Mouse (Mus musculus): ENCODE results near the gene Sdhaf1. TPM values are rescaled to one million over a fixed set of nuclear protein-coding genes. Genes with fewer than 3 reads are reported as not detected.

The Sdhaf1 gene
- polyA plus RNA-seq, 1 experiment, result 6.1 TPM

GRCm38 (mm10) chr7:30281522-30281921, 42.2 kb downstream of the Sdhaf1 start:
- Histone ChIP-seq H3K4me1 (ENCODE audit: control insufficient read depth, insufficient read depth, low read length) (peaks cover 9% of the 10 kb centered on the region), H3K27me3 (ENCODE audit: control insufficient read depth, insufficient read depth, low read length) (no peaks in the 10 kb centered on the region), H3K36me3 (ENCODE audit: control insufficient read depth, insufficient read depth, low read length) (peaks cover 3% of the 10 kb centered on the region), H3K4me3 (ENCODE audit: control insufficient read depth, low read depth, low read length) (no peak overlapping the region), H3K27ac (ENCODE audit: control insufficient read depth, insufficient read depth, low read depth, low read length) (no peak overlapping the region)
- no peak for TF ChIP-seq POLR2A (IDR thresholded peaks at IDR 0.05; ENCODE audit: control insufficient read depth, low read depth, low read length)

GRCm38 (mm10) chr7:30280670-30281138, 43.0 kb downstream of the Sdhaf1 start:
- Histone ChIP-seq H3K36me3 (ENCODE audit: control insufficient read depth, insufficient read depth, low read length) (peaks cover 4% of the 10 kb centered on the region), H3K27ac (ENCODE audit: control insufficient read depth, insufficient read depth, low read depth, low read length) (peak overlapping the region; percentile 99), H3K4me3 (ENCODE audit: control insufficient read depth, low read depth, low read length) (peak overlapping the region; percentile 92), H3K4me1 (ENCODE audit: control insufficient read depth, insufficient read depth, low read length) (peaks cover 9% of the 10 kb centered on the region), H3K27me3 (ENCODE audit: control insufficient read depth, insufficient read depth, low read length) (no peaks in the 10 kb centered on the region)
- no peak for TF ChIP-seq POLR2A (IDR thresholded peaks at IDR 0.05; ENCODE audit: control insufficient read depth, low read depth, low read length)

- Histone ChIP-seq H3K27me3 (ENCODE audit: control insufficient read depth, insufficient read depth, low read length) (no peaks in the 10 kb centered on the region), H3K4me1 (ENCODE audit: control insufficient read depth, insufficient read depth, low read length) (peaks cover 9% of the 10 kb centered on the region)
Observed at GRCm38 (mm10) chr7:30279951-30280669, 43.6 kb downstream of the Sdhaf1 start, which contains the start of the genes Thap8 and Wdr62. Gene Thap8 (plus strand): TSS chr7:30280094. Gene Wdr62 (minus strand): TSS chr7:30280419.

GRCm38 (mm10) chr7:30279536-30279935, 44.2 kb downstream of the Sdhaf1 start:
- H3K4me3 ChIP-seq (ENCODE audit: control insufficient read depth, low read depth, low read length), result peak overlapping the region; percentile 92
- H3K27me3 ChIP-seq (ENCODE audit: control insufficient read depth, insufficient read depth, low read length), result no peaks in the 10 kb centered on the region
- H3K36me3 ChIP-seq (ENCODE audit: control insufficient read depth, insufficient read depth, low read length), result peaks cover 6% of the 10 kb centered on the region
- TF ChIP-seq POLR2A (IDR thresholded peaks at IDR 0.05; ENCODE audit: control insufficient read depth, low read depth, low read length) (no peak), CTCF (IDR thresholded peaks at IDR 0.05; ENCODE audit: control insufficient read depth, insufficient read depth, insufficient replicate concordance, low read depth, low read length) (no peak)
- H3K27ac ChIP-seq (ENCODE audit: control insufficient read depth, insufficient read depth, low read depth, low read length), result peak overlapping the region; percentile 96
- H3K4me1 ChIP-seq (ENCODE audit: control insufficient read depth, insufficient read depth, low read length), result peaks cover 14% of the 10 kb centered on the region

More at GRCm38 (mm10) chr7:30279951-30280669, 43.6 kb downstream of the Sdhaf1 start, which contains the start of the genes Thap8 and Wdr62:
- Histone ChIP-seq H3K4me3 (ENCODE audit: control insufficient read depth, low read depth, low read length) (peak within 1 kb of the TSS; percentile 92), H3K27ac (ENCODE audit: control insufficient read depth, insufficient read depth, low read depth, low read length) (peak within 1 kb of the TSS; percentile 99), H3K36me3 (ENCODE audit: control insufficient read depth, insufficient read depth, low read length) (peaks cover 4% of the 10 kb centered on the region)
- TF ChIP-seq POLR2A (IDR thresholded peaks at IDR 0.05; ENCODE audit: control insufficient read depth, low read depth, low read length), result peak; percentile 97
- TF ChIP-seq CTCF (IDR thresholded peaks at IDR 0.05; ENCODE audit: control insufficient read depth, insufficient read depth, insufficient replicate concordance, low read depth, low read length), result no peak

- H3K27me3 ChIP-seq (ENCODE audit: control insufficient read depth, insufficient read depth, low read length), result no peaks in the 10 kb centered on the region
- H3K27ac ChIP-seq (ENCODE audit: control insufficient read depth, insufficient read depth, low read depth, low read length), result no peak overlapping the region
- H3K36me3 ChIP-seq (ENCODE audit: control insufficient read depth, insufficient read depth, low read length), result peaks cover 9% of the 10 kb centered on the region
- no peak for TF ChIP-seq POLR2A (IDR thresholded peaks at IDR 0.05; ENCODE audit: control insufficient read depth, low read depth, low read length)
- no peak for TF ChIP-seq CTCF (IDR thresholded peaks at IDR 0.05; ENCODE audit: control insufficient read depth, insufficient read depth, insufficient replicate concordance, low read depth, low read length)
- H3K4me1 ChIP-seq (ENCODE audit: control insufficient read depth, insufficient read depth, low read length), result peaks cover 14% of the 10 kb centered on the region
- peak overlapping the region; percentile 1; the same call in 1 of the 2 replicates for H3K4me3 ChIP-seq (ENCODE audit: control insufficient read depth, low read depth, low read length)
Observed at GRCm38 (mm10) chr7:30278911-30279310, 44.8 kb downstream of the Sdhaf1 start.

GRCm38 (mm10) chr7:30274383-30274782, 49.3 kb downstream of the Sdhaf1 start:
- Histone ChIP-seq H3K4me3 (ENCODE audit: control insufficient read depth, low read depth, low read length) (no peak overlapping the region), H3K27ac (ENCODE audit: control insufficient read depth, insufficient read depth, low read depth, low read length) (peak overlapping the region; percentile 14; the same call in 1 of the 2 replicates), H3K4me1 (ENCODE audit: control insufficient read depth, insufficient read depth, low read length) (peaks cover 12% of the 10 kb centered on the region), H3K36me3 (ENCODE audit: control insufficient read depth, insufficient read depth, low read length) (peaks cover 20% of the 10 kb centered on the region), H3K27me3 (ENCODE audit: control insufficient read depth, insufficient read depth, low read length) (no peaks in the 10 kb centered on the region)
- TF ChIP-seq POLR2A (IDR thresholded peaks at IDR 0.05; ENCODE audit: control insufficient read depth, low read depth, low read length) (no peak), CTCF (IDR thresholded peaks at IDR 0.05; ENCODE audit: control insufficient read depth, insufficient read depth, insufficient replicate concordance, low read depth, low read length) (no peak)

Other genes with a start within 250 kb of the Sdhaf1 start
- gene Gm26920, start 233.5 kb downstream of the Sdhaf1 start, polyA plus RNA-seq (2012; rRNA removed), result not detected in 2 replicates
- gene Zfp566, start 233.4 kb downstream of the Sdhaf1 start, polyA plus RNA-seq (2012; rRNA removed), result 0.43 and 0.76 TPM in 2 replicates
- gene Zfp260, start 229.1 kb downstream of the Sdhaf1 start, polyA plus RNA-seq (2012; rRNA removed), result 5.7 and 8.9 TPM in 2 replicates
- gene Zfp382, start 202.0 kb downstream of the Sdhaf1 start, polyA plus RNA-seq (2012; rRNA removed), result 3.7 and 4.9 TPM in 2 replicates
- 5.8 and 6.4 TPM in 2 replicates for gene Zfp146, start 154.1 kb downstream of the Sdhaf1 start, polyA plus RNA-seq (2012; rRNA removed)
- 4.0 and 5.2 TPM in 2 replicates for gene Cox7a1, start 139.8 kb downstream of the Sdhaf1 start, polyA plus RNA-seq (2012; rRNA removed)
- 562 and 592 TPM in 2 replicates for gene Capns1, start 125.1 kb downstream of the Sdhaf1 start, polyA plus RNA-seq (2012; rRNA removed)
- 242 and 257 TPM in 2 replicates for gene Polr2i, start 91.9 kb downstream of the Sdhaf1 start, polyA plus RNA-seq (2012; rRNA removed)
- 65.7 and 66.2 TPM in 2 replicates for gene Tbcb, start 91.6 kb downstream of the Sdhaf1 start, polyA plus RNA-seq (2012; rRNA removed)
- 0.63 and 0.89 TPM in 2 replicates for gene Ovol3, start 88.2 kb downstream of the Sdhaf1 start, polyA plus RNA-seq (2012; rRNA removed)
- gene Thap8, start 43.8 kb downstream of the Sdhaf1 start, polyA plus RNA-seq (2012; rRNA removed), result 1.8 and 2.3 TPM in 2 replicates
- 713 and 754 TPM in 2 replicates for gene Wdr62, start 43.5 kb downstream of the Sdhaf1 start, polyA plus RNA-seq (2012; rRNA removed)
- gene Clip3, start 32.2 kb downstream of the Sdhaf1 start, polyA plus RNA-seq (2012; rRNA removed), result 4.8 and 6.6 TPM in 2 replicates
- 36.5 and 38.0 TPM in 2 replicates for gene Alkbh6, start 15.2 kb downstream of the Sdhaf1 start, polyA plus RNA-seq (2012; rRNA removed)
- 7.4 and 9.6 TPM in 2 replicates for gene Syne4, start 9.1 kb downstream of the Sdhaf1 start, polyA plus RNA-seq (2012; rRNA removed)
- 0.18 and 0.28 TPM in 2 replicates for gene E130208F15Rik, start 2.2 kb downstream of the Sdhaf1 start, polyA plus RNA-seq (2012; rRNA removed)
- gene Lrfn3, start 38.9 kb upstream of the Sdhaf1 start, polyA plus RNA-seq (2012; rRNA removed), result 0.27 and 0.35 TPM in 2 replicates
- 7.0 and 9.1 TPM in 2 replicates for gene Tyrobp, start 89.9 kb upstream of the Sdhaf1 start, polyA plus RNA-seq (2012; rRNA removed)
- gene Hcst, start 96.0 kb upstream of the Sdhaf1 start, polyA plus RNA-seq (2012; rRNA removed), result 0.93 TPM in 1 of 2 replicates, not detected in the other
- 0.36 and 0.52 TPM in 2 replicates for gene Nfkbid, start 97.8 kb upstream of the Sdhaf1 start, polyA plus RNA-seq (2012; rRNA removed)
- 15.1 and 15.6 TPM in 2 replicates for gene Aplp1, start 121.6 kb upstream of the Sdhaf1 start, polyA plus RNA-seq (2012; rRNA removed)
- 0.31 TPM in 1 of 2 replicates, not detected in the other for gene Kirrel2, start 133.8 kb upstream of the Sdhaf1 start, polyA plus RNA-seq (2012; rRNA removed)
- gene Nphs1, start 134.4 kb upstream of the Sdhaf1 start, polyA plus RNA-seq (2012; rRNA removed), result 0.07 and 0.12 TPM in 2 replicates
- gene Prodh2, start 169.7 kb upstream of the Sdhaf1 start, polyA plus RNA-seq (2012; rRNA removed), result 0.10 TPM in 1 of 2 replicates, not detected in the other
- gene Arhgap33, start 211.2 kb upstream of the Sdhaf1 start, polyA plus RNA-seq (2012; rRNA removed), result 136 TPM in 2 replicates
- 74.3 and 82.9 TPM in 2 replicates for gene Hspb6, start 228.3 kb upstream of the Sdhaf1 start, polyA plus RNA-seq (2012; rRNA removed)
- gene Proser3, start 228.4 kb upstream of the Sdhaf1 start, polyA plus RNA-seq (2012; rRNA removed), result 33.9 and 37.5 TPM in 2 replicates
- gene Lin37, start 235.9 kb upstream of the Sdhaf1 start, polyA plus RNA-seq (2012; rRNA removed), result 39.9 and 47.0 TPM in 2 replicates
- 51.9 and 52.2 TPM in 2 replicates for gene U2af1l4, start 239.4 kb upstream of the Sdhaf1 start, polyA plus RNA-seq (2012; rRNA removed)
- gene Gm49396, start 239.4 kb upstream of the Sdhaf1 start, polyA plus RNA-seq (2012; rRNA removed), result 0.58 and 0.80 TPM in 2 replicates
- 147 and 167 TPM in 2 replicates for gene Psenen, start 239.7 kb upstream of the Sdhaf1 start, polyA plus RNA-seq (2012; rRNA removed)
- 0.80 and 1.0 TPM in 2 replicates for gene Igflr1, start 241.5 kb upstream of the Sdhaf1 start, polyA plus RNA-seq (2012; rRNA removed)